Mouse (Mus musculus) left cerebral cortex, adult 11 months (tissue): Measurements from ENCODE around the gene Tsen34.
"Not testable (repeated sequence)": the region's sequence is repeated elsewhere in the genome, so short reads cannot be mapped to it uniquely, and the experiment has no call there.

ENCODE experiments used
- DNase-seq: peaks from one replicate; pipeline ENCODE4 v3.0.0; 2022; ENCODE audit warnings: low spot score

Gene Tsen34

GRCm38 (mm10) chr7:3720268-3720667 lies 27.6 kb downstream of the Tsen34 start, which contains the start of gene Pirb:
Gene Pirb (minus strand): TSS chr7:3720391.
- DNase-seq: not testable (repeated sequence)

DNA sequence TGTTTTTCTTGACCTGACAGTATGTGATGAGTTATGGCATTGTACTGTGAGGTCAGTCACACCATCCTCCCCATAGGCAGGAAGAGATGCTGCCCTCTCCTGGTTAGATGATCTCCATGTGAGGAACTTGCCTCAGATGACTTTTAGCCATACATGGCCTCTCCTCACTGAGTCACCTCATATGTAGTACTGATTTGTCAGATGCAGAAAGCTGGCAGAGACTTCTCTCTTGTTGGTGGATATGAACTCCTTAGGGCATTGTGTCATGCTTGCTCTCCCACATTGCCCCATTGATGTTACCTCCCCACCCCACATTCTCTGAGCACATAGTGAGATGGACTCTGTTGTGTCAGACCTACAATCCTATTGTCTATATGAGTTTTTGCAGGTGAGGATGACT lies 32.8 kb downstream of the Tsen34 start:
- not testable (repeated sequence) for DNase-seq

DNA sequence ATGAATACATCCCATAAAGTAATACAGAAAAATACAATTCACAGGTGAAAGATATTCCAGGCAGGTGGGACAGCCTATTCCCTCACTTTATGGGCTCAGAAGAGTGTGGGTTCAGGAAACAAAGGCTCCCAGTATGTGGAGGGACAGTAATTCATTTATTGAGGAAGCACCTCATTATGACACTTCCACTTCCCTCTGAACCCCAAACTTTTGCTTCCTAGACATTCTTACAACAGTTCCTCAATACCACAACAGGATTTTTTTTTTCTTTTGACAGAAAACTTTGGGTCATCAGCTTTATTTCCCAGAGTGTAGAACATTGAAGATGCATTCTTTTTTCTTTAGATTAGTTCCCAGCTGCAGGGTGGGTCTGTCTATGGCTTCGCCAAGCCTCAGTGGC lies 40.0 kb downstream of the Tsen34 start:
- not testable (repeated sequence) for DNase-seq
